Mouse (Mus musculus) layer of hippocampus, adult 2 months (tissue): ENCODE measurements around the gene Clrn2. TPM values are rescaled to one million over a fixed set of nuclear protein-coding genes. Genes with fewer than 3 reads are reported as not detected.
"Not testable (repeated sequence)": the region's sequence is repeated elsewhere in the genome, so short reads cannot be mapped to it uniquely, and the experiment has no call there.

ENCODE experiments used
- DNase-seq, 2 experiments: peaks; one replicate each; pipeline ENCODE4 v3.0.0; 2022; ENCODE audit warnings: low spot score in 2 of 2
- H3K27ac ChIP-seq: fragments of 200-600 bp; 2 replicates; pipeline ENCODE4 v1.8.1; 2022
- H3K4me3 ChIP-seq: fragments of 200-600 bp; 2 replicates; pipeline ENCODE4 v1.8.1; 2022; ENCODE audit warnings: mild to moderate bottlenecking
- CTCF ChIP-seq: fragments of 200-600 bp; conservative IDR thresholded peaks from 2 replicates; pipeline ENCODE4 v1.8.1; 2022; ENCODE audit warnings: antibody characterized with exemption, mild to moderate bottlenecking, moderate library complexity
- long read RNA-seq, 2 experiments: library from polyadenylated mRNA; stranded (forward); transcript quantifications; one replicate each; pipeline ENCODE4 v2.0.0; 2021; ENCODE audit warnings: borderline mapping rate in 2 of 2
- total RNA-seq, 2 experiments: library from RNA; stranded (reverse); gene quantifications; 2 replicates each; pipeline ENCODE4 v1.2.3; 2021

Clrn2 gene
- under 1 TPM; 0.39 to 0.54 TPM for total RNA-seq
- long read RNA-seq, experiment 1 = 0 reads
- long read RNA-seq, experiment 2 = 0 reads

DNA sequence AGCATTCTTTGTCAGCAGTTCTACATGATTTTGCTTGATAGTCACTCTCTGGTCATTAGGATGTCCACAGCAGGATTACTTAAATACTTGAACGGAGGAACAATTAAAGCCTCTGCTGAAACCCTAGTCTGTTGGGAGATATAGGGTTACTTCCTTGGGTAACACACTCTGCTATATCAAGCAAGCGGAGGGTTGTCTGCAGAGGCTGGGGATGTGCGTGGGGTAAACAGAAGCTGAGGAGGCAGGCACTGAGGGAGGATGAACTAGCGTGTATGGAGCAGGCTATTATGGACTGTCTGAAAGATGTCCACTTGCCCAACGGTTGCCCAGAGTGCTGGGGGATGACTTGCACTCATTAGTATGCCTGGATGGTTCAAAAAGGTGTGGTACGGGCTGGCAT, at the start of gene Clrn2:
TSS of gene Clrn2 (plus strand) at position 301 of the 400 bp plus-strand sequence.
- DNase-seq = no peak
- TF ChIP-seq CTCF = no peak
- no peak within 1 kb of the TSS for H3K27ac ChIP-seq
- H3K4me3 ChIP-seq = no peak within 1 kb of the TSS

- Histone ChIP-seq H3K4me3 (no peak overlapping the region), H3K27ac (no peak overlapping the region)
- no peak for TF ChIP-seq CTCF
- DNase-seq = no peak
These were observed 47.4 kb upstream of the Clrn2 start for GRCm38 (mm10) chr5:45406129-45406528.

DNA sequence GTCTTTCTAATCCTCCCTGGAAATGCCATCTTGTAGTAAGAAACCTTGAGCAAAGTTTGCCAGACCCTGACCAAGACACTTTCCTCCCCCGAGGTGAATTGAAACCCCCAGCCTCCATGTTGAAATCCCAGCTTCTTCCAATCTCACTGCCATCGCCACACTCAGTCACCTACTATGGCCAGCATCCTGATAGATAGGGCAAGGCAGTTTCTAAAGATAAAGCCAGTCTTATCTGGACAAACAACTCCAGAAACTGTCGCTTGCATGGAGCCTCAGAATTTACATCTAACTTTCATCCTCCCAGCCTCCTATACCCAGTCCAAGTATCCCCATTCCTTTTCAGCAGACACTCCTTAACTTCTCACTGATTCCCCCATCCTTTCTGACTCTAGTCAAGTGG, 37.1 kb upstream of the Clrn2 start:
- Histone ChIP-seq H3K27ac (no peak overlapping the region), H3K4me3 (no peak overlapping the region)
- no peak for DNase-seq
- TF ChIP-seq CTCF = no peak

- H3K4me3 ChIP-seq = no peak overlapping the region
- no peak for DNase-seq
- TF ChIP-seq CTCF = no peak
- H3K27ac ChIP-seq = no peak overlapping the region
These were observed 35.6 kb upstream of the Clrn2 start for GRCm38 (mm10) chr5:45417859-45418443.

- H3K4me3 ChIP-seq = no peak overlapping the region
- DNase-seq = no peak
- TF ChIP-seq CTCF = peak; percentile 70
- H3K27ac ChIP-seq = no peak overlapping the region
These were observed 33.5 kb upstream of the Clrn2 start for GRCm38 (mm10) chr5:45419841-45420638.

- no peak for DNase-seq
- no peak overlapping the region for H3K27ac ChIP-seq
- TF ChIP-seq CTCF = no peak
- no peak overlapping the region for H3K4me3 ChIP-seq
These were observed 31.4 kb upstream of the Clrn2 start for GRCm38 (mm10) chr5:45421881-45422844.

GRCm38 (mm10) chr5:45424021-45424886, 29.3 kb upstream of the Clrn2 start:
- TF ChIP-seq CTCF = peak; percentile 89

DNA sequence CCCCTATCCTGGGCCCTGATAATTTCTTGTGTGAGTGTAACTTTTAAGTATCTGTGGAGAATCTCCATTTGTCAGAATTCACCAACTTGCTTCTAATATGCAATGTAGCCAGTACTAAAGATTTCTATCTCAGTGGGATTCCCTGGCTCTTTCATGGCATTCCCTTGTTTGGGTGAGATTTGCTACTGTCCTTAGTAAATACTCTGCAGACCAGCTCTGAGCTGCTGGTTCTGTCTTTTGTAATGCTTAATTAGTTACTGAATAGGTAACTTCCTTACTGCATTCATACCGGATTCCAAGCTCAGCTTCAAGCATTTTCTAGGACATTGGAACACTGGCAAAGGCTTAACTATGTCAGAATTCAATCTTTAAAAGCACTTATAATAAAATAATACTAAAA, 27.8 kb upstream of the Clrn2 start:
- H3K4me3 ChIP-seq, DNase-seq, H3K27ac ChIP-seq: not testable (repeated sequence)

More at GRCm38 (mm10) chr5:45424021-45424886, 29.3 kb upstream of the Clrn2 start:
- no peak overlapping the region for H3K27ac ChIP-seq
- no peak overlapping the region for H3K4me3 ChIP-seq
- peak; percentile 41 to 71 for DNase-seq

GRCm38 (mm10) chr5:45426416-45427034, 27.0 kb upstream of the Clrn2 start:
- H3K27ac ChIP-seq = no peak overlapping the region
- TF ChIP-seq CTCF = no peak
- H3K4me3 ChIP-seq = no peak overlapping the region
- no peak for DNase-seq

DNA sequence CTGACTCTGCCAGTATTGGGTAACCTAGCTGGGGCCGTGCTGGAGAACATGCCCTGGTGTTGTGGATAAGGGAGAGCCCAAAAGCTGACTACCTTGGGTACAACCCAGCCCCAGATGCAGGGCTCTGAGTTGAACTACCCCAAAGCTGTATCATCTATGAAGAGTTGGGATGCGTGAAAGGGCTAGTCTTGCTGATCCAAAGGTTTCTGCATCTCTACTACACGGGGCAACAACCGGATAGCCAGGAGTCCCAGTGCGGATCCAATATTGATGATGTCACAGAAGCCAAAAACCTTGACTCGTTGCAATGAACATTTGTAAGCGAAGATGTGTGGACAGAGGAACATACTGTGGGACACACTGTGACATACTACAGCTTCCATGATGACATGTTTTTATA, 25.7 kb upstream of the Clrn2 start:
- TF ChIP-seq CTCF = no peak
- Histone ChIP-seq H3K4me3 (no peak overlapping the region), H3K27ac (no peak overlapping the region)
- no peak for DNase-seq
